Mouse (Mus musculus): ENCODE measurements around the gene Lyar.

Lyar gene

GRCm38 (mm10) chr5:38256551-38256950 is 36.3 kb downstream of the Lyar start:
- WGBS = 88% methylated on average over 1 of the region's 1 CpGs

GRCm38 (mm10) chr5:38258034-38258772 is 37.9 kb downstream of the Lyar start:
- WGBS = 59% methylated on average over 8 of the region's 8 CpGs

- WGBS = 71% methylated on average over 5 of the region's 5 CpGs
Measured at GRCm38 (mm10) chr5:38258773-38259146, 38.5 kb downstream of the Lyar start.

GRCm38 (mm10) chr5:38259455-38260106 is 39.3 kb downstream of the Lyar start:
- WGBS = 36% methylated on average over 9 of the region's 9 CpGs

- under 1% methylated on average over 40 of the region's 40 CpGs for WGBS
Measured at GRCm38 (mm10) chr5:38260107-38260682, 39.9 kb downstream of the Lyar start, which contains the start of gene Tmem128. Gene Tmem128 (plus strand): TSS chr5:38260185.

GRCm38 (mm10) chr5:38270942-38271341 is 50.7 kb downstream of the Lyar start:
- WGBS = 75% methylated on average over 3 of the region's 3 CpGs

- 91% methylated on average over 4 of the region's 4 CpGs for WGBS
Measured at GRCm38 (mm10) chr5:38273831-38274230, 53.6 kb downstream of the Lyar start.

- 24% methylated on average over 4 of the region's 4 CpGs for WGBS
Measured at GRCm38 (mm10) chr5:38275771-38276170, 55.5 kb downstream of the Lyar start, which contains the start of gene Otop1. Gene Otop1 (plus strand): TSS chr5:38275972.

- WGBS = 2% methylated on average over 19 of the region's 19 CpGs
Measured at GRCm38 (mm10) chr5:38276451-38276850, 56.2 kb downstream of the Lyar start.

GRCm38 (mm10) chr5:38277098-38277866 is 57.0 kb downstream of the Lyar start:
- 2% methylated on average over 65 of the region's 65 CpGs for WGBS

- WGBS = 32% methylated on average over 12 of the region's 12 CpGs
Measured at GRCm38 (mm10) chr5:38277936-38278600, 57.8 kb downstream of the Lyar start.

GRCm38 (mm10) chr5:38280075-38280474 is 59.8 kb downstream of the Lyar start:
- 35% methylated on average over 1 of the region's 1 CpGs for WGBS
